16 mouse cellular contexts compared by ENCODE assay signal in genomic region chr2:25174866-25175689, GRCm38 (mm10). TPM values are rescaled to one million over a fixed set of nuclear protein-coding genes. Genes with fewer than 3 reads are reported as not detected.
DNase-seq lines count a peak whose midpoint lies in the region; ATAC-seq and TF ChIP-seq lines count a peak whose summit lies in the region.
"Had no signal": no experiment of that assay in that cellular context is flagged by ENCODE, and none has a peak within 500 bp of the region (broad histone marks: within the 10 kb centered on the region; RNA-seq: fewer than 3 reads in every experiment).

No protein-coding gene starts in this region.

- DNase-seq in heart, embryonic 10.5 days (ENCODE audit: low spot score): no peak
- no peak for DNase-seq in heart, adult 8-10 months (ENCODE audit: low spot score)
- peak; percentile 79 for DNase-seq in kidney, postnatal 14 days
- peak; percentile 27 for DNase-seq in liver, postnatal 0 days
- no peak for DNase-seq in retina, embryonic 14.5 days (ENCODE audit: low spot score)
- no peak for DNase-seq in forebrain, embryonic 14.5 days (ENCODE audit: low spot score)
- DNase-seq in adrenal gland, adult 8-10 months: no peak
- DNase-seq: cerebellum, adult 8-10 months; lung, adult 2 months had no signal

- no peak overlapping the region for H3K4me3 ChIP-seq in heart, embryonic 10.5 days
- no peak overlapping the region for H3K4me3 ChIP-seq in intestine, postnatal 0 days (ENCODE audit: low read depth, low read length)
- no peak overlapping the region for H3K4me3 ChIP-seq in liver, postnatal 0 days (ENCODE audit: low read depth, low read length)
- H3K4me3 ChIP-seq in forebrain, embryonic 14.5 days (ENCODE audit: low read depth, low read length): no peak overlapping the region
- H3K4me3 ChIP-seq: heart, embryonic 12.5 days; megakaryocyte, embryonic 14.5 days had no signal

- H3K27me3 ChIP-seq in heart, embryonic 10.5 days (ENCODE audit: insufficient read depth, poor library complexity, severe bottlenecking): peaks cover 68% of the 10 kb centered on the region
- no peaks in the 10 kb centered on the region for H3K27me3 ChIP-seq in intestine, postnatal 0 days (replicated peaks; ENCODE audit: control insufficient read depth, insufficient read depth, low read length)
- peaks cover 13% of the 10 kb centered on the region for H3K27me3 ChIP-seq in liver, postnatal 0 days (ENCODE audit: insufficient read depth, low read length)
- H3K27me3 ChIP-seq in forebrain, embryonic 14.5 days (replicated peaks; ENCODE audit: control insufficient read depth, insufficient read depth, low read length): no peaks in the 10 kb centered on the region

- H3K4me2 ChIP-seq in intestine, postnatal 0 days (replicated peaks; ENCODE audit: low read depth): peak overlapping the region; percentile 25
- H3K4me2 ChIP-seq in liver, postnatal 0 days (ENCODE audit: low read depth, low read length): no peak overlapping the region
- no peak overlapping the region for H3K4me2 ChIP-seq in forebrain, embryonic 14.5 days (ENCODE audit: low read length)
- H3K4me2 ChIP-seq: heart, embryonic 12.5 days had no signal

- no peak for TF ChIP-seq EP300 in liver, postnatal 0 days (IDR thresholded peaks at IDR 0.05; ENCODE audit: low read depth)

- no peaks in the 10 kb centered on the region for H3K9me3 ChIP-seq in heart, embryonic 10.5 days
- H3K9me3 ChIP-seq in intestine, postnatal 0 days (ENCODE audit: control insufficient read depth): no peaks in the 10 kb centered on the region
- no peaks in the 10 kb centered on the region for H3K9me3 ChIP-seq in liver, postnatal 0 days (ENCODE audit: low read length)
- H3K9me3 ChIP-seq in forebrain, embryonic 14.5 days (replicated peaks; ENCODE audit: control insufficient read depth, low read length): no peaks in the 10 kb centered on the region
- H3K9me3 ChIP-seq: heart, embryonic 12.5 days; megakaryocyte, embryonic 14.5 days had no signal

- H3K4me1 ChIP-seq in heart, embryonic 10.5 days: peaks cover 60% of the 10 kb centered on the region
- peaks cover 43% of the 10 kb centered on the region for H3K4me1 ChIP-seq in intestine, postnatal 0 days (replicated peaks; ENCODE audit: control insufficient read depth, insufficient read depth, low read length)
- H3K4me1 ChIP-seq in liver, postnatal 0 days (ENCODE audit: insufficient read depth): peaks cover 32% of the 10 kb centered on the region
- H3K4me1 ChIP-seq in forebrain, embryonic 14.5 days (ENCODE audit: control insufficient read depth, insufficient read depth, low read length): peaks cover 40% of the 10 kb centered on the region

- H3K36me3 ChIP-seq in heart, embryonic 10.5 days: no peaks in the 10 kb centered on the region
- H3K36me3 ChIP-seq in intestine, postnatal 0 days (ENCODE audit: control insufficient read depth, insufficient read depth): no peaks in the 10 kb centered on the region
- no peaks in the 10 kb centered on the region for H3K36me3 ChIP-seq in liver, postnatal 0 days (replicated peaks; ENCODE audit: insufficient read depth, low read length)
- no peaks in the 10 kb centered on the region for H3K36me3 ChIP-seq in forebrain, embryonic 14.5 days (ENCODE audit: control insufficient read depth, insufficient read depth, low read length)
- H3K36me3 ChIP-seq: heart, embryonic 12.5 days had no signal

- H3K9ac ChIP-seq in intestine, postnatal 0 days (ENCODE audit: low read depth, low read length): no peak overlapping the region
- H3K9ac ChIP-seq in liver, postnatal 0 days (replicated peaks): no peak overlapping the region
- H3K9ac ChIP-seq in forebrain, embryonic 14.5 days (ENCODE audit: low read length): no peak overlapping the region
- H3K9ac ChIP-seq: heart, embryonic 12.5 days had no signal

- 0 out of 2 replicates have a peak overlapping the region, but pooled peaks have one; percentile 5 for H3K27ac ChIP-seq in heart, embryonic 10.5 days
- peak overlapping the region; percentile 36 for H3K27ac ChIP-seq in intestine, postnatal 0 days (ENCODE audit: low read depth, low read length)
- H3K27ac ChIP-seq in liver, postnatal 0 days (ENCODE audit: low read depth): no peak overlapping the region
- H3K27ac ChIP-seq in forebrain, embryonic 14.5 days (ENCODE audit: low read depth, low read length): no peak overlapping the region

- 52% methylated on average over 7 of the region's 7 CpGs for WGBS in heart, embryonic 10.5 days
- WGBS in intestine, postnatal 0 days: 29% methylated on average over 7 of the region's 7 CpGs
- 35% methylated on average over 7 of the region's 7 CpGs for WGBS in liver, postnatal 0 days (ENCODE audit: insufficient replicate concordance)
- WGBS in forebrain, embryonic 14.5 days: 58% methylated on average over 7 of the region's 7 CpGs

- TF ChIP-seq CTCF in intestine, postnatal 0 days (IDR thresholded peaks at IDR 0.05; ENCODE audit: low read depth): no peak
- TF ChIP-seq CTCF in liver, postnatal 0 days (IDR thresholded peaks at IDR 0.05; ENCODE audit: low read depth): no peak

- ATAC-seq in intestine, postnatal 0 days: peak; percentile 26
- ATAC-seq in liver, postnatal 0 days: peak; percentile 28; the same call in 1 of the 2 replicates
- ATAC-seq in forebrain, embryonic 14.5 days: no peak

RNA-seq across cellular contexts. Expression of gene Nrarp, which starts 5.5 kb away (rescaled TPM):
- polyA plus RNA-seq in heart, embryonic 10.5 days (2016; fragmentation: Nextera tagmentation; extraction: Ambion mirVana): 5.7 and 5.9 TPM in 2 replicates
- total RNA-seq in heart, adult 8-10 months (2022): 1 to 10 TPM; 5.0 to 9.4 (median 9.2) TPM
- polyA plus RNA-seq in intestine, postnatal 0 days (2015; fragmentation: Nextera tagmentation; extraction: Ambion mirVana): 15.9 and 16.5 TPM in 2 replicates
- 1.3 and 1.7 TPM in 2 replicates for polyA plus RNA-seq in liver, postnatal 0 days (2015; fragmentation: Nextera tagmentation; extraction: Ambion mirVana)
- polyA plus RNA-seq in forebrain, embryonic 14.5 days (2014; fragmentation: Nextera tagmentation; extraction: Ambion mirVana): 18.6 and 22.1 TPM in 2 replicates
- 1 to 10 TPM; 2.4 to 3.5 (median 2.7) TPM for total RNA-seq in adrenal gland, adult 8-10 months (2022)

RNA-seq across cellular contexts. Expression of gene Tor4a, which starts 21.6 kb away (rescaled TPM):
- 7.7 and 8.4 TPM in 2 replicates for polyA plus RNA-seq in heart, embryonic 10.5 days (2016; fragmentation: Nextera tagmentation; extraction: Ambion mirVana)
- 1 to 10 TPM; 3.9 to 5.0 (median 4.7) TPM for total RNA-seq in heart, adult 8-10 months (2022)
- polyA plus RNA-seq in intestine, postnatal 0 days (2015; fragmentation: Nextera tagmentation; extraction: Ambion mirVana): 12.0 and 12.6 TPM in 2 replicates
- 5.4 and 6.0 TPM in 2 replicates for polyA plus RNA-seq in liver, postnatal 0 days (2015; fragmentation: Nextera tagmentation; extraction: Ambion mirVana)
- polyA plus RNA-seq in forebrain, embryonic 14.5 days (2014; fragmentation: Nextera tagmentation; extraction: Ambion mirVana): 0.97 and 1.9 TPM in 2 replicates
- total RNA-seq in adrenal gland, adult 8-10 months (2022): 10 to 100 TPM; 27.4 to 35.0 (median 31.7) TPM

RNA-seq across cellular contexts. Expression of gene Nelfb, which starts 36.2 kb away (rescaled TPM):
- 90.9 and 99.8 TPM in 2 replicates for polyA plus RNA-seq in heart, embryonic 10.5 days (2016; fragmentation: Nextera tagmentation; extraction: Ambion mirVana)
- 10 to 100 TPM; 38.5 to 49.3 (median 39.5) TPM for total RNA-seq in heart, adult 8-10 months (2022)
- polyA plus RNA-seq in intestine, postnatal 0 days (2015; fragmentation: Nextera tagmentation; extraction: Ambion mirVana): 41.4 and 45.6 TPM in 2 replicates
- 19.3 and 22.3 TPM in 2 replicates for polyA plus RNA-seq in liver, postnatal 0 days (2015; fragmentation: Nextera tagmentation; extraction: Ambion mirVana)
- polyA plus RNA-seq in forebrain, embryonic 14.5 days (2014; fragmentation: Nextera tagmentation; extraction: Ambion mirVana): 68.8 and 73.5 TPM in 2 replicates
- 10 to 100 TPM; 59.6 to 74.9 (median 68.6) TPM for total RNA-seq in adrenal gland, adult 8-10 months (2022)

RNA-seq across cellular contexts. Expression of gene Stpg3, which starts 39.4 kb away (rescaled TPM):
- polyA plus RNA-seq in heart, embryonic 10.5 days (2016; fragmentation: Nextera tagmentation; extraction: Ambion mirVana): 0.10 TPM in 1 of 2 replicates, not detected in the other
- not detected for total RNA-seq in heart, adult 8-10 months (2022)
- polyA plus RNA-seq in intestine, postnatal 0 days (2015; fragmentation: Nextera tagmentation; extraction: Ambion mirVana): not detected in 2 replicates
- not detected in 2 replicates for polyA plus RNA-seq in liver, postnatal 0 days (2015; fragmentation: Nextera tagmentation; extraction: Ambion mirVana)
- polyA plus RNA-seq in forebrain, embryonic 14.5 days (2014; fragmentation: Nextera tagmentation; extraction: Ambion mirVana): not detected in 2 replicates
- not detected for total RNA-seq in adrenal gland, adult 8-10 months (2022)
- total RNA-seq: hematopoietic stem cell, adult 5-6 weeks had no signal
- polyA plus RNA-seq: C2C12; heart, embryonic 12.5 days; lung, adult 2 months had no signal

RNA-seq across cellular contexts. Expression of gene Fam166a, which starts 43.5 kb away (rescaled TPM):
- polyA plus RNA-seq in heart, embryonic 10.5 days (2016; fragmentation: Nextera tagmentation; extraction: Ambion mirVana): 0.92 TPM in 1 of 2 replicates, not detected in the other
- not detected for total RNA-seq in heart, adult 8-10 months (2022)
- 0.78 and 1.4 TPM in 2 replicates for polyA plus RNA-seq in intestine, postnatal 0 days (2015; fragmentation: Nextera tagmentation; extraction: Ambion mirVana)
- not detected in 2 replicates for polyA plus RNA-seq in liver, postnatal 0 days (2015; fragmentation: Nextera tagmentation; extraction: Ambion mirVana)
- polyA plus RNA-seq in forebrain, embryonic 14.5 days (2014; fragmentation: Nextera tagmentation; extraction: Ambion mirVana): 1.1 TPM in 1 of 2 replicates, not detected in the other
- total RNA-seq in adrenal gland, adult 8-10 months (2022): under 1 TPM in 1 of 4 experiments, not detected in 3; 0.27 TPM
- total RNA-seq: hematopoietic stem cell, adult 5-6 weeks; layer of hippocampus, adult 8-10 months; left cerebral cortex, postnatal 14 days had no signal
- polyA plus RNA-seq: C2C12; heart, embryonic 12.5 days had no signal

Comparison
In these comparisons a context has a peak if more than half of its experiments do, and no peak if none do; other contexts are left out.
1. DNase-seq: peak in kidney, postnatal 14 days (single experiment) and liver, postnatal 0 days (single experiment); none in heart, embryonic 10.5 days (single experiment), heart, adult 8-10 months (single experiment), retina, embryonic 14.5 days (single experiment), forebrain, embryonic 14.5 days (single experiment) and adrenal gland, adult 8-10 months (single experiment).
2. H3K27ac ChIP-seq: peak in heart, embryonic 10.5 days (single experiment) and intestine, postnatal 0 days (single experiment); none in liver, postnatal 0 days (single experiment) and forebrain, embryonic 14.5 days (single experiment).